Mouse (Mus musculus) embryonic facial prominence, embryonic 11.5 days (tissue): ENCODE results near the gene Cstf3. TPM values are rescaled to one million over a fixed set of nuclear protein-coding genes. Genes with fewer than 3 reads are reported as not detected.
A peak's percentile ranks its signal among the peaks of the same experiment; 100 is the strongest.

Source experiments
- ATAC-seq: fragments of 200-750 bp; cut with Nextera tagmentation; replicated peaks from 2 replicates; pipeline ENCODE4 v1.8.0; 2017; ENCODE audit warnings: low read depth; ENCODE audit not compliant: insufficient number of reproducible peaks, low FRiP score, low TSS enrichment
- DNase-seq: peaks from one replicate; pipeline ENCODE4 v3.0.0-alpha.2; 2015; ENCODE audit warnings: low spot score
- H3K27ac ChIP-seq: fragments of 300-500 bp; sonication (generic); replicated peaks from 2 replicates; pipeline ENCODE4 v1.5.1; 2014; ENCODE audit warnings: mild to moderate bottlenecking, low read depth, low read length, control low read depth
- H3K27me3 ChIP-seq: fragments of 300-500 bp; sonication (generic); 2 replicates; pipeline ENCODE4 v1.6.1; 2014; ENCODE audit warnings: mild to moderate bottlenecking, low read length, moderate library complexity, mixed read lengths; ENCODE audit not compliant: control insufficient read depth, insufficient read depth
- H3K36me3 ChIP-seq: fragments of 300-500 bp; sonication (generic); replicated peaks from 2 replicates; pipeline ENCODE4 v1.6.1; 2014; ENCODE audit warnings: low read depth, mild to moderate bottlenecking, low read length, moderate library complexity, mixed read lengths; ENCODE audit not compliant: control insufficient read depth, insufficient read depth
- H3K4me1 ChIP-seq: fragments of 300-500 bp; sonication (generic); 2 replicates; pipeline ENCODE4 v1.6.1; 2014; ENCODE audit warnings: low read length, mixed read lengths; ENCODE audit not compliant: control insufficient read depth, insufficient read depth
- H3K4me2 ChIP-seq: fragments of 300-500 bp; sonication (generic); 2 replicates; pipeline ENCODE4 v1.6.1; 2014; ENCODE audit warnings: low read depth, mild to moderate bottlenecking, control low read depth, low read length, moderate library complexity
- H3K4me3 ChIP-seq: fragments of 300-500 bp; sonication (generic); 2 replicates; pipeline ENCODE4 v1.5.1; 2014; ENCODE audit warnings: low read depth, low read length, control low read depth
- H3K9ac ChIP-seq: fragments of 300-500 bp; sonication (generic); replicated peaks from 2 replicates; pipeline ENCODE4 v1.6.1; 2014; ENCODE audit warnings: mild to moderate bottlenecking, control low read depth, low read length
- H3K9me3 ChIP-seq: fragments of 300-500 bp; sonication (generic); replicated peaks from 2 replicates; pipeline ENCODE4 v1.6.1; 2016; ENCODE audit warnings: mild to moderate bottlenecking, low read length, inconsistent platforms, mixed read lengths; ENCODE audit not compliant: control insufficient read depth
- whole genome bisulfite sequencing: fragments of 180-500 bp; shearing (Covaris S2); extraction: QIAGEN DNeasy Blood & Tissue Kit; methylation state at CpG from one replicate; pipeline ENCODE4 v1.1.7; 2014; 5-methylcytosine and 5-hydroxymethylcytosine counted together
- polyA plus RNA-seq: library from polyadenylated mRNA; unstranded; fragments of >200 nt; fragmentation: Nextera tagmentation; extraction: Ambion mirVana; gene quantifications from 2 replicates; pipeline ENCODE4 v1.2.1, GENCODE M21; 2014

The Cstf3 gene
- polyA plus RNA-seq, 1 experiment from 2014 or later = 96.7 TPM

GRCm38 (mm10) chr2:104687261-104687660 is 96.9 kb downstream of the Cstf3 start:
- DNase-seq (no peak), ATAC-seq (no peak)
- Histone ChIP-seq H3K9ac (no peak overlapping the region), H3K36me3 (no peaks in the 10 kb centered on the region; the same call in 1 of the 2 replicates), H3K4me1 (no peaks in the 10 kb centered on the region), H3K9me3 (no peaks in the 10 kb centered on the region), H3K27me3 (no peaks in the 10 kb centered on the region), H3K4me2 (no peak overlapping the region), H3K4me3 (no peak overlapping the region), H3K27ac (no peak overlapping the region)
- WGBS = 70% methylated on average over 3 of the region's 3 CpGs

- Histone ChIP-seq H3K27ac (no peak overlapping the region), H3K9ac (no peak overlapping the region), H3K9me3 (no peaks in the 10 kb centered on the region), H3K36me3 (no peaks in the 10 kb centered on the region; the same call in 1 of the 2 replicates), H3K4me2 (no peak overlapping the region), H3K27me3 (no peaks in the 10 kb centered on the region), H3K4me1 (no peaks in the 10 kb centered on the region), H3K4me3 (no peak overlapping the region)
- DNase-seq (no peak), ATAC-seq (no peak)
- WGBS = 74% methylated on average over 3 of the region's 3 CpGs
Observed at GRCm38 (mm10) chr2:104688321-104688720, 98.0 kb downstream of the Cstf3 start.

- WGBS = 81% methylated on average over 8 of the region's 8 CpGs
- H3K9me3 ChIP-seq = no peaks in the 10 kb centered on the region
- H3K36me3 ChIP-seq = no peaks in the 10 kb centered on the region; the same call in 1 of the 2 replicates
- no peaks in the 10 kb centered on the region for H3K4me1 ChIP-seq
- ATAC-seq (no peak), DNase-seq (no peak)
- H3K27me3 ChIP-seq = no peaks in the 10 kb centered on the region
- H3K27ac ChIP-seq = no peak overlapping the region
- no peak overlapping the region for H3K4me2 ChIP-seq
- H3K4me3 ChIP-seq = no peak overlapping the region
- no peak overlapping the region for H3K9ac ChIP-seq
Observed at GRCm38 (mm10) chr2:104688724-104689123, 98.4 kb downstream of the Cstf3 start.

GRCm38 (mm10) chr2:104690720-104691119 is 100.4 kb downstream of the Cstf3 start:
- ATAC-seq (no peak), DNase-seq (no peak)
- 83% methylated on average over 4 of the region's 4 CpGs for WGBS
- no peak overlapping the region for H3K4me2 ChIP-seq
- H3K27ac ChIP-seq = no peak overlapping the region
- H3K9ac ChIP-seq = no peak overlapping the region
- H3K9me3 ChIP-seq = no peaks in the 10 kb centered on the region
- H3K27me3 ChIP-seq = no peaks in the 10 kb centered on the region
- H3K4me1 ChIP-seq = no peaks in the 10 kb centered on the region
- H3K36me3 ChIP-seq = no peaks in the 10 kb centered on the region
- no peak overlapping the region for H3K4me3 ChIP-seq

GRCm38 (mm10) chr2:104692551-104692950 is 102.2 kb downstream of the Cstf3 start:
- no peak for ATAC-seq
- Histone ChIP-seq H3K4me2 (no peak overlapping the region), H3K27ac (no peak overlapping the region), H3K4me3 (no peak overlapping the region), H3K9me3 (no peaks in the 10 kb centered on the region), H3K9ac (no peak overlapping the region), H3K36me3 (no peaks in the 10 kb centered on the region), H3K27me3 (no peaks in the 10 kb centered on the region), H3K4me1 (no peaks in the 10 kb centered on the region)
- WGBS = 86% methylated on average over 2 of the region's 2 CpGs
- DNase-seq = no peak

- DNase-seq (peak; percentile 26), ATAC-seq (no peak)
- WGBS = 80% methylated on average over 11 of the region's 11 CpGs
Observed at GRCm38 (mm10) chr2:104699659-104700058, 109.3 kb downstream of the Cstf3 start.

GRCm38 (mm10) chr2:104703158-104703557 is 112.8 kb downstream of the Cstf3 start:
- Histone ChIP-seq H3K4me3 (no peak overlapping the region), H3K9me3 (no peaks in the 10 kb centered on the region), H3K4me2 (no peak overlapping the region), H3K36me3 (no peaks in the 10 kb centered on the region), H3K9ac (no peak overlapping the region), H3K27ac (no peak overlapping the region), H3K4me1 (no peaks in the 10 kb centered on the region), H3K27me3 (no peaks in the 10 kb centered on the region)
- DNase-seq (no peak), ATAC-seq (no peak)
- WGBS = 71% methylated on average over 3 of the region's 3 CpGs

More at GRCm38 (mm10) chr2:104699659-104700058, 109.3 kb downstream of the Cstf3 start:
- H3K27me3 ChIP-seq = no peaks in the 10 kb centered on the region
- no peaks in the 10 kb centered on the region for H3K9me3 ChIP-seq
- H3K4me2 ChIP-seq = no peak overlapping the region
- H3K9ac ChIP-seq = no peak overlapping the region
- no peak overlapping the region for H3K27ac ChIP-seq
- H3K36me3 ChIP-seq = no peaks in the 10 kb centered on the region
- H3K4me1 ChIP-seq = no peaks in the 10 kb centered on the region
- H3K4me3 ChIP-seq = no peak overlapping the region

GRCm38 (mm10) chr2:104704355-104704754 is 114.0 kb downstream of the Cstf3 start:
- H3K4me3 ChIP-seq = no peak overlapping the region
- no peak overlapping the region for H3K4me2 ChIP-seq
- DNase-seq (no peak), ATAC-seq (no peak)
- H3K4me1 ChIP-seq = no peaks in the 10 kb centered on the region
- H3K9ac ChIP-seq = no peak overlapping the region
- WGBS = 84% methylated on average over 3 of the region's 3 CpGs
- no peaks in the 10 kb centered on the region for H3K36me3 ChIP-seq
- no peak overlapping the region for H3K27ac ChIP-seq
- H3K9me3 ChIP-seq = no peaks in the 10 kb centered on the region
- no peaks in the 10 kb centered on the region for H3K27me3 ChIP-seq
